Mouse (Mus musculus) MEL (cell line): Measurements from ENCODE around the gene Ces2g. TPM values are rescaled to one million over a fixed set of nuclear protein-coding genes. Genes with fewer than 3 reads are reported as not detected.

ENCODE experiments used
- DNase-seq: peaks from one replicate; pipeline ENCODE4 v3.0.0; 2011; ENCODE audit warnings: low read depth, low spot score
- H3K27ac ChIP-seq: 2 replicates; pipeline ENCODE4 v1.5.1; 2012; ENCODE audit warnings: low read depth, mild to moderate bottlenecking, control low read depth, low read length, moderate library complexity; ENCODE audit not compliant: control insufficient read depth
- H3K27me3 ChIP-seq, 2 experiments: fragments of 150-350 bp in 1 of 2; sonication (generic) in 1 of 2; 2 replicates each; pipeline ENCODE4 v1.6.1; 2012; ENCODE audit warnings: low read length in 2 of 2, mild to moderate bottlenecking in 2 of 2, improper control_type of control experiment in 1 of 2, moderate library complexity in 1 of 2; ENCODE audit not compliant: insufficient read depth in 2 of 2, control insufficient read depth in 1 of 2
- H3K36me3 ChIP-seq, 2 experiments: 2 replicates each; pipeline ENCODE4 v1.6.1; 2012 to 2014; ENCODE audit warnings: low read length in 2 of 2, improper control_type of control experiment in 1 of 2, inconsistent platforms in 1 of 2, mild to moderate bottlenecking in 1 of 2; ENCODE audit not compliant: insufficient read depth in 2 of 2, control insufficient read depth in 1 of 2
- H3K4me1 ChIP-seq, 2 experiments: fragments of 150-350 bp in 1 of 2; sonication (generic) in 1 of 2; 2 replicates each; pipeline ENCODE4 v1.6.1; 2012; ENCODE audit warnings: low read length in 2 of 2, improper control_type of control experiment in 1 of 2, mild to moderate bottlenecking in 1 of 2; ENCODE audit not compliant: insufficient read depth in 2 of 2, control insufficient read depth in 1 of 2
- H3K4me3 ChIP-seq, 2 experiments: fragments of 150-350 bp in 1 of 2; sonication (generic) in 1 of 2; 2 replicates each; pipeline ENCODE4 v1.5.1; 2012; ENCODE audit warnings: low read depth in 2 of 2, low read length in 2 of 2, mild to moderate bottlenecking in 2 of 2, moderate library complexity in 2 of 2, control low read depth in 1 of 2, improper control_type of control experiment in 1 of 2; ENCODE audit not compliant: control insufficient read depth in 1 of 2, insufficient read depth in 1 of 2
- H3K79me2 ChIP-seq: 2 replicates; pipeline ENCODE4 v1.6.1; 2012; ENCODE audit warnings: mild to moderate bottlenecking, low read length, moderate library complexity; ENCODE audit not compliant: control insufficient read depth, poor library complexity, insufficient read depth
- H3K9ac ChIP-seq: 2 replicates; pipeline ENCODE4 v1.6.1; 2012; ENCODE audit warnings: low read depth, mild to moderate bottlenecking, control low read depth, low read length, moderate library complexity; ENCODE audit not compliant: control insufficient read depth, poor library complexity, severe bottlenecking
- H3K9me3 ChIP-seq: fragments of 150-350 bp; sonication (generic); replicated peaks from 2 replicates; pipeline ENCODE4 v1.6.1; 2012; ENCODE audit warnings: mild to moderate bottlenecking, low read length, improper control_type of control experiment, moderate library complexity; ENCODE audit not compliant: insufficient read depth
- CHD1 ChIP-seq: IDR thresholded peaks from 2 replicates; pipeline ENCODE4 v1.6.1; 2012; ENCODE audit warnings: low read depth, mild to moderate bottlenecking, inconsistent platforms, low read length, improper control_type of control experiment
- E2F4 ChIP-seq: IDR thresholded peaks from 2 replicates; pipeline ENCODE4 v1.6.1; 2011; ENCODE audit warnings: low read depth, low read length, improper control_type of control experiment, borderline replicate concordance
- ELF1 ChIP-seq: IDR thresholded peaks from 2 replicates; pipeline ENCODE4 v1.6.1; 2014; ENCODE audit warnings: low read depth, mild to moderate bottlenecking, inconsistent platforms, low read length, improper control_type of control experiment, moderate library complexity
- EP300 ChIP-seq, 2 experiments: IDR thresholded peaks; 2 replicates each; pipeline ENCODE4 v1.6.1; 2011; ENCODE audit warnings: improper control_type of control experiment in 2 of 2, low read length in 2 of 2, low read depth in 1 of 2, mild to moderate bottlenecking in 1 of 2
- ETS1 ChIP-seq: IDR thresholded peaks from 2 replicates; pipeline ENCODE4 v1.6.1; 2012; ENCODE audit warnings: low read depth, mild to moderate bottlenecking, inconsistent platforms, low read length, improper control_type of control experiment, moderate library complexity
- GATA1 ChIP-seq: IDR thresholded peaks from 2 replicates; pipeline ENCODE4 v1.6.1; 2011; ENCODE audit warnings: low read depth, low read length, improper control_type of control experiment
- JUND ChIP-seq: IDR thresholded peaks from 2 replicates; pipeline ENCODE4 v1.6.1; 2011; ENCODE audit warnings: low read depth, mild to moderate bottlenecking, improper control_type of control experiment, low read length
- MAFK ChIP-seq: IDR thresholded peaks from 2 replicates; pipeline ENCODE4 v1.6.1; 2011; ENCODE audit warnings: low read depth, mild to moderate bottlenecking, low read length, improper control_type of control experiment, borderline replicate concordance
- MAX ChIP-seq: IDR thresholded peaks from 2 replicates; pipeline ENCODE4 v1.6.1; 2011; ENCODE audit warnings: low read length, improper control_type of control experiment
- MEF2A ChIP-seq: IDR thresholded peaks from 2 replicates; pipeline ENCODE4 v1.6.1; 2014; ENCODE audit warnings: low read depth, mild to moderate bottlenecking, inconsistent platforms, low read length, improper control_type of control experiment; ENCODE audit not compliant: poor library complexity, insufficient replicate concordance, severe bottlenecking; ENCODE audit errors: extremely low read depth
- MXI1 ChIP-seq: IDR thresholded peaks from 2 replicates; pipeline ENCODE4 v1.6.1; 2011; ENCODE audit warnings: mild to moderate bottlenecking, low read depth, low read length, improper control_type of control experiment
- MYB ChIP-seq: IDR thresholded peaks from 2 replicates; pipeline ENCODE4 v1.6.1; 2011; ENCODE audit warnings: mild to moderate bottlenecking, low read depth, low read length, improper control_type of control experiment
- MYC ChIP-seq: IDR thresholded peaks from 2 replicates; pipeline ENCODE4 v1.6.1; 2011; ENCODE audit warnings: low read depth, mild to moderate bottlenecking, low read length, improper control_type of control experiment, moderate library complexity
- NELFE ChIP-seq: IDR thresholded peaks from 2 replicates; pipeline ENCODE4 v1.6.1; 2011; ENCODE audit warnings: low read depth, low read length, improper control_type of control experiment
- NRF1 ChIP-seq: IDR thresholded peaks from 2 replicates; pipeline ENCODE4 v1.6.1; 2014; ENCODE audit warnings: low read depth, mild to moderate bottlenecking, inconsistent platforms, low read length, improper control_type of control experiment, moderate library complexity; ENCODE audit not compliant: poor library complexity, insufficient read depth, severe bottlenecking
- POLR2A ChIP-seq, 2 experiments: IDR thresholded peaks; 2 replicates each; pipeline ENCODE4 v1.6.1; 2011 to 2012; ENCODE audit warnings: low read length in 2 of 2, mild to moderate bottlenecking in 2 of 2, control low read depth in 1 of 2, improper control_type of control experiment in 1 of 2, low read depth in 1 of 2, moderate library complexity in 1 of 2; ENCODE audit not compliant: control insufficient read depth in 1 of 2, insufficient read depth in 1 of 2, poor library complexity in 1 of 2
- POLR2AphosphoS2 ChIP-seq: IDR thresholded peaks from 2 replicates; pipeline ENCODE4 v1.6.1; 2011; ENCODE audit warnings: low read length, improper control_type of control experiment
- POLR2AphosphoS5 ChIP-seq: IDR thresholded peaks from 2 replicates; pipeline ENCODE4 v1.6.1; 2012; ENCODE audit warnings: low read depth, borderline replicate concordance, mild to moderate bottlenecking, inconsistent platforms, low read length, moderate library complexity, mixed read lengths
- RAD21 ChIP-seq: IDR thresholded peaks from 2 replicates; pipeline ENCODE4 v1.6.1; 2011; ENCODE audit warnings: mild to moderate bottlenecking, low read depth, low read length, improper control_type of control experiment
- RCOR1 ChIP-seq: IDR thresholded peaks from 2 replicates; pipeline ENCODE4 v1.6.1; 2012; ENCODE audit warnings: low read depth, mild to moderate bottlenecking, inconsistent platforms, low read length, improper control_type of control experiment
- TAL1 ChIP-seq: IDR thresholded peaks from 2 replicates; pipeline ENCODE4 v1.6.1; 2012; ENCODE audit warnings: mild to moderate bottlenecking, inconsistent platforms, low read length, moderate library complexity, mixed read lengths
- TCF12 ChIP-seq: IDR thresholded peaks from 2 replicates; pipeline ENCODE4 v1.6.1; 2014; ENCODE audit warnings: low read depth, mild to moderate bottlenecking, inconsistent platforms, low read length, improper control_type of control experiment, moderate library complexity
- UBTF ChIP-seq: IDR thresholded peaks from 2 replicates; pipeline ENCODE4 v1.6.1; 2012; ENCODE audit warnings: low read depth, mild to moderate bottlenecking, inconsistent platforms, low read length, improper control_type of control experiment, moderate library complexity, borderline replicate concordance; ENCODE audit not compliant: insufficient read depth
- USF1 ChIP-seq: IDR thresholded peaks from 2 replicates; pipeline ENCODE4 v1.6.1; 2014; ENCODE audit warnings: low read depth, mild to moderate bottlenecking, inconsistent platforms, low read length, improper control_type of control experiment, moderate library complexity
- USF2 ChIP-seq, 2 experiments: IDR thresholded peaks; 2 replicates each; pipeline ENCODE4 v1.6.1; 2011 to 2012; ENCODE audit warnings: improper control_type of control experiment in 2 of 2, low read length in 2 of 2, borderline replicate concordance in 1 of 2, inconsistent platforms in 1 of 2, low read depth in 1 of 2, mild to moderate bottlenecking in 1 of 2; ENCODE audit not compliant: insufficient read depth in 1 of 2
- ZC3H11A ChIP-seq: IDR thresholded peaks from 2 replicates; pipeline ENCODE4 v1.6.1; 2012; ENCODE audit warnings: low read depth, mild to moderate bottlenecking, inconsistent platforms, low read length, improper control_type of control experiment
- ZKSCAN1 ChIP-seq: IDR thresholded peaks from 2 replicates; pipeline ENCODE4 v1.6.1; 2012; ENCODE audit warnings: low read depth, mild to moderate bottlenecking, inconsistent platforms, low read length, improper control_type of control experiment, moderate library complexity
- ZMIZ1 ChIP-seq: IDR thresholded peaks from 2 replicates; pipeline ENCODE4 v1.6.1; 2012; ENCODE audit warnings: low read depth, mild to moderate bottlenecking, inconsistent platforms, low read length, improper control_type of control experiment, moderate library complexity
- ZNF384 ChIP-seq: IDR thresholded peaks from 2 replicates; pipeline ENCODE4 v1.6.1; 2012; ENCODE audit warnings: low read depth, mild to moderate bottlenecking, inconsistent platforms, low read length, improper control_type of control experiment
- polyA plus RNA-seq, 2 experiments: library from polyadenylated mRNA; stranded (reverse) in 1 of 2; unstranded in 1 of 2; fragments of >175 nt in 1 of 2; fragments of >200 nt in 1 of 2; gene quantifications; 2 replicates each; pipeline versions ENCODE4 v1.2.1 to v1.2.4; 2012; ENCODE audit warnings: low replicate concordance in 2 of 2, low read depth in 1 of 2; ENCODE audit not compliant: insufficient read length in 2 of 2, insufficient read depth in 1 of 2, missing spikeins in 1 of 2
- total RNA-seq: library from RNA; depleted of rRNA; stranded (reverse); fragments of 300-350 nt; gene quantifications from 2 replicates; pipeline ENCODE4 v1.2.3, GENCODE M21; 2012

Gene Ces2g
- total and polyA plus RNA-seq, 3 experiments: 105 to 195 TPM; not detected in 1

GRCm38 (mm10) chr8:104999183-104999582 lies 37.7 kb downstream of the Ces2g start:
- TF ChIP-seq MYB (no peak), MXI1 (no peak), NRF1 (no peak), ELF1 (no peak), RCOR1 (no peak), POLR2AphosphoS5 (no peak), ZC3H11A (no peak), TCF12 (no peak), RAD21 (no peak), ETS1 (no peak), MEF2A (no peak), UBTF (no peak), POLR2A (IDR thresholded peaks at IDR 0.05; ENCODE audit: control insufficient read depth in 1 of 2, insufficient read depth in 1 of 2, low read depth in 1 of 2, low read length in 2 of 2, poor library complexity in 1 of 2) (no peak), E2F4 (no peak), NELFE (no peak), MAX (no peak), USF2 (IDR thresholded peaks at IDR 0.05; ENCODE audit: borderline replicate concordance in 1 of 2, insufficient read depth in 1 of 2, low read depth in 1 of 2, low read length in 2 of 2) (no peak), TAL1 (no peak), USF1 (no peak)
- no peak overlapping the region for H3K4me3 ChIP-seq

GRCm38 (mm10) chr8:105000586-105000985 lies 39.1 kb downstream of the Ces2g start, which contains the start of gene Ces2h:
Gene Ces2h, plus strand, starts transcription at chr8:105000853.
- Histone ChIP-seq H3K27ac (no peak within 1 kb of the TSS), H3K4me3 (no peak within 1 kb of the TSS), H3K9me3 (no peaks in the 10 kb centered on the region), H3K79me2 (no peaks in the 10 kb centered on the region), H3K9ac (no peak within 1 kb of the TSS), H3K4me1 (no peaks in the 10 kb centered on the region), H3K36me3 (no peaks in the 10 kb centered on the region), H3K27me3 (peaks cover 0 to 2% of the 10 kb centered on the region in 2 experiments; a peak in 2 of 4 replicates)
- DNase-seq: no peak
- TF ChIP-seq MAX (no peak), ZMIZ1 (no peak), NELFE (no peak), ZNF384 (no peak), MEF2A (no peak), USF2 (IDR thresholded peaks at IDR 0.05; ENCODE audit: borderline replicate concordance in 1 of 2, insufficient read depth in 1 of 2, low read depth in 1 of 2, low read length in 2 of 2) (no peak), USF1 (no peak), TCF12 (no peak), TAL1 (no peak), MXI1 (no peak), POLR2AphosphoS2 (no peak), MYC (no peak), MAFK (no peak), ZC3H11A (no peak), ZKSCAN1 (no peak), JUND (no peak), GATA1 (no peak), EP300 (IDR thresholded peaks at IDR 0.05; ENCODE audit: low read depth in 1 of 2, low read length in 2 of 2) (no peak), CHD1 (no peak)

More at GRCm38 (mm10) chr8:104999183-104999582, 37.7 kb downstream of the Ces2g start:
- H3K36me3 ChIP-seq: no peaks in the 10 kb centered on the region
- H3K79me2 ChIP-seq: no peaks in the 10 kb centered on the region
- peaks cover 0 to 2% of the 10 kb centered on the region in 2 experiments; a peak in 2 of 4 replicates for H3K27me3 ChIP-seq
- no peak overlapping the region for H3K9ac ChIP-seq
- H3K27ac ChIP-seq: no peak overlapping the region
- no peaks in the 10 kb centered on the region for H3K9me3 ChIP-seq
- DNase-seq: no peak
- no peaks in the 10 kb centered on the region for H3K4me1 ChIP-seq
